Mouse (Mus musculus): ENCODE results near the gene Ccdc155. TPM values are rescaled to one million over a fixed set of nuclear protein-coding genes. Genes with fewer than 3 reads are reported as not detected.

Ccdc155 gene
- polyA plus RNA-seq (2017; shearing (Covaris generic)) = not detected

DNA sequence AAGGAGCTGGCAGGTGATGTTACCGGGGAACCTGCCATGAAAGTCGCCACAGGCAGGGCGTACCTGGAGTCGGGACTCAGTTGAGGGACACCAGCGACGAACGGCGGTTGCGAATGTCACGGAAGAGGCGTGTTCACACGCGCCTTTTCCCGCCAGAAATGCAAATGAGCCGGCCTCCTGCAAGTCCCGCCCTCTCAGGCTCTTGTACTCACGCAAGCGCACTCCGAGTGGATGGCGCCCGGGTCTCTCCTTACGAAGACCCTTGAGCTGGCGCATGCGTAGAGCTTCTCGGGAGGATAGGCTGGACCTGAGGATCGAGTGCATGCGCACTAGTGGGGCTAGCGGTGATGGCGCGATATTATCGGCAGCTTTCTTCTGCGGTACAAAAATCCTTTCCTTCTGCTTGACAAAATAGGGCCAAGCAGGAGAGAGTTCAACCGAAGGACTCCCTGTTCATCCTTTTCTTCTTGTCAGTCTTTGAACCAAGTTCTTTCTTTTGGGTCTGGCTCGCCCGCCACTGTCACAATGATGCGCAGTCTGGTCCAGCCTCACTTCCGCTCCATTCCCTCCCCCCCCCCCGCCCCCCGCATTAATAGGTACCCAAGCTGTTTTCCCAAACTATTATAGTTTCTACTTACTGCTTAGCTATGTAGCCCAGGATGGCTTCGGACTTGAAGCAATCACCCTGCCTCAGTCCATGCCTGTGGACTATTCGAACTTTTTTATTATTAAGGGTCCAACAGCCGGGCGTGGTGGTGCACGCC lies at the start of gene Ccdc155:
Gene Ccdc155 (minus strand): TSS at position 513 of the 764 bp plus-strand sequence.

DNA sequence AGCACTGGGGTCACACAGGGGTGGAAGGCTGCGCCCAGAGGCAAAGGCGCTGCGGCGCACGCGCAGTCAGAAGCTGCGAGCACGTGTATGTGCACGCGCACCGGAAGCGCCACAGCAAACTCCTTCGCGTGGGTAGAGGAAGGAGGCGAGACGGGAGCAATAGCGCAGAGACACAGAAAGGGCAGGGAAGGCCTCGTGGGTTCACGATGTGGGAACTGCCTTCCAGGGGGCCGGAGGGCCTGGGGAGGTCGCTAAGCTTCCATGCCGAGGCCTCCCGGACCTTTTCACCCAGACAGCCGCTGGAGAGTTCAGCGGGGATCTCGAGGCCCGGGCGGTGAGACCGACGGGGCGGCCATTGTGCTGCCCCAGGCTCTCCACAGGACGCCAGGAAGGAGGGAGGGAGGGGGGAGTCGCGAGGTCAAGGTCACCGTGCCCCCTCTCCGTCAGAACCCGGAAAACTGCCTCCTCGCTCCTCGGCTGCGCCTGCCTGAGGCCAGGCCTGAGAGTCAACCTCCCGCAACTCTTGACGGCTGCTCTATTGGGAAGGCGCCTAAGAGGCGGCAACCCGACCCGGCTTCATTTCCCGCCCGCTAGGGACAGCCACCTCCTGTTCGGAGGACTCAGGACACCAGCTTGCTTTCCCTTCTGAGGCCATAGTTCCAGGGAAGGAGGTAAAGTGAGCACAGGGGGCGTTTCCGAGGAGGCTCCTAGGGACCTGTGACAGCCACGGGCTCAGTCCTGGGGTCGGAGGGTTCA lies 36.1 kb upstream of the Ccdc155 start, which contains the start of gene Slc6a16:
Gene Slc6a16 (plus strand): TSS at position 453 of the 756 bp plus-strand sequence.

GRCm38 (mm10) chr7:45238723-45239496 lies 34.2 kb upstream of the Ccdc155 start, which contains the start of gene Cd37:
Gene Cd37 (minus strand): TSS chr7:45239115.

GRCm38 (mm10) chr7:45215673-45216441 lies 11.2 kb upstream of the Ccdc155 start, which contains the start of gene Tead2:
Gene Tead2 (plus strand): TSS chr7:45215753.

DNA sequence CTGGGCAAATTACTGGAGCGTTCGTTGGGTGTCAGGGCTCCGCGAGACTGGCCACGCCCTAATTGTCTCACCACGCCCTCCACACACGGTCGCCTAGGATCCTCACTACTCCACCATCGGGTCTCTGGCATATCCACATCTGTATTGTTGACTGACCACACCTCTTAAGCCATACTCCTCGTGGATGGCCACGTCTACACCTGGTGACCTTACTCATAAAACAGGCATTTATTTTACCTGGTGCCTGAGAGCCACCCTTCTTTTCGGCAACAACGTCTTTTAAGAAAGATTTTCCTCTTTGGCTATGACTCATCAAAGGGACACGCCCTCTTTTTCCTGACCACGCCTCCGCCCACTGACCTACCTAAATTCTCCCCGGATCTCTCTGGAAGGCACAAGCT lies 7.2 kb upstream of the Ccdc155 start, which contains the start of gene Dkkl1:
Gene Dkkl1 (minus strand): TSS at position 297 of the 401 bp plus-strand sequence.

DNA sequence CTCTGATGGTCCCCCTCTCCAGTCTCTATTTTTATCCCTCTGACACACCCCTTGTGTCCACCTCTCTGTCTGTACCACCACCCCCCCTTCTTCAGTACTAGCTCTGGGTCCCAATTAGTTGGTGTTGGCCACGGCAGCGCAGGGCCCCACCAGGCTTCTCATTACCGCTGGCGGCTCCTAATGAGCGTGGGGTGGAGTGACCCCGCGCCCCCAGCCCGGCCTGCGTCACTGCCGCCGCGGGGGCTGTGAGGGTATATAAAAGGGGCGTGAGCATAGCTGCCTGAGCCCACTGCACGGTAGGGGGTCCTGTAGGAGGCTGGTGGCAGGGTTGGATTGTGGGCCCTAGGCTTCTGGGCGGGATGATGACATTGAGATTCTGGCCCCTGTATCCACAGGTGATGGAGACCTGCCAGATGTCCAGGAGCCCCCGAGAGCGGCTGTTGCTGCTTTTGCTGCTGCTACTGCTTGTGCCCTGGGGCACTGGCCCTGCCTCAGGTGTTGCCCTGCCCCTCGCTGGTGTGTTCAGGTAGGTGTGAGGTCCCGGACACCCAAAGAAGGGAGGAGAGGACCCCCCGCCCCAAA lies 23.7 kb downstream of the Ccdc155 start, which contains the start of gene Pth2:
Gene Pth2 (plus strand): TSS at position 100 of the 582 bp plus-strand sequence.

DNA sequence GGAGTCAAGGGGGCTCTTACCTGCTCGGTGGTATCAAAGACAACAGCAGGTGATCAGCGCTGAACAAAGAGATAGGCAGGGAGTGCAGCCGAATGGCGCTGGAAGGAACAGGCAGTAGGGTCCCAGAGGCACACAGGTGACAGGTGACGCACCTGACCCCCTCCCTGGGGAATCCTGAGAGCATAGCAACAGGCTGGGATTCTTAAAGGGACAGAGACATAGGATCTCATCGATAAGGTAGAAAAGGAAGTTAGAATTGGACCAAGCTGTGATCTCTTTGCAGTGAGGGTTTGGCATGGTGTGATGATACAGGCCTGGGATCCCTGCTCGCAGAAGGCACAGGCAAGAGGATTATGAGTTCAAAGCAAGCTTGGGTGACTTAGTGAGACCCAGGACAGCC lies 25.2 kb downstream of the Ccdc155 start, which contains the start of gene Gfy:
Gene Gfy (minus strand): TSS at position 101 of the 400 bp plus-strand sequence.

DNA sequence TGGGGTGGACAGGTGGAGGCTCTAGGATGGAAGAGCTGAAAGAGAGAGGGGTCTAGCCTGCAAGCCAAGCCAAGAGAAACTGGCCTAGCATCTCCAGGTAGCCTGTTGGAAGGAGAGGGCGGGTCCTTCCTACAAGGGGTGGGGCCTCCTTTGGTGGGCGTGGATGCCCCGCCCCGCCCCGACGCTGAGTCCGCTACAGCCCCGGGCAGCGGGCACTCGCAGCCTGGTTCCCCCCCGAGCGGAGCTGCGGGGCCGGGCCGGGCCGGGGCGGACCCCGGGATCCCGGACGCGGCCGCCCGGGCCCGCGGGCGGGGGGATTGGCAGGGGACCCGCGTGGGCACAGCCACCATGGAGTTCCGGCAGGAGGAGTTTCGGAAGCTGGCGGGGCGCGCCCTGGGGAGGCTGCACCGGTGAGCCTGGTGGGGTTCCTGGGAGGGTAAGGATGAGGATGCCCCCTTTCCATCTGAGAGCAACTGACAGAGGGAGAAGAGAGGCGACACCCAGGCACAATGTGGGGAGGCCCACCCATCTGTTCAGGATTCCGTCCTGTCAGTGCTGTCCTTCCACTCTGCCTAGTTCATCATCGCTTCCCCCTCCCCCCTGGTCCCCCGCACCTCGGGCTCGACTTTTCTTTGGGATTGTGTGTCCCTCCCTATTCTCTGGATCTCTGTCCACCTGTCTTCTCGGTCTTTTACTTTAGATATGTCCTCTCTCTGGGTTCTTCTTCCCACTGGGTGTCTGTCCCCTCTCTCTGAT lies 40.8 kb downstream of the Ccdc155 start, which contains the start of gene Slc17a7:
Gene Slc17a7 (plus strand): TSS at position 215 of the 756 bp plus-strand sequence.

GRCm38 (mm10) chr7:45154096-45154992 lies 50.3 kb downstream of the Ccdc155 start, which contains the start of the genes Pih1d1 and Aldh16a1:
Gene Pih1d1 (plus strand): TSS chr7:45154303.
Gene Aldh16a1 (minus strand): TSS chr7:45154584.

DNA sequence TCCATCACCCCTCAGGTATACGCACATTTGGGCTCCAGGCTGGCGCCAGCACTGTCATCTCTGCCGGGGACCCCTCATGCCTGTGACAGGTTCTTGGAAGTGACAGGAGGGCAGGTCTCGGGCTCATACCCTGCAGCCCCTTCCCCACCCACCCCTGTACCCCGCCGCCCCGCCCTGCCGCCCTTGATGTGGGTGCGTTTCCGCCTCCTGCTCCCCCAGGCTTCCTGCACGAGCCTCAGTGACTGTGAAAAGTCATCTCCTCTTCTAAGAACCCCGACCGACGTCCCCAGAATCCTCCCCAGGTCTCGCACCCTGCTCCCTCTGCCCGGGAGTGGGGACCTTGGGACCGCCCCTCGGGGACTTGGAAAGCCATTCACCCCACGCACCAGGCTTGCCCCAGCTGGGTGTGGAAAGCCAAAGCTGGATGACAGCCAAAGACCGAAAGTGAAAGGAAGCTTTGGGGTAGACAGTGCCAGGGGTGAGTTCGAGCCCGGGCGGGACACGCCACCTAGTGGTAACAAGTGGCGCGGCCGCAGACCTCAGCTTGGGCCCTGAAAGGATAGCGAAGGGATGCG lies 68.6 kb downstream of the Ccdc155 start, which contains the start of the genes Gm45713 and Flt3l:
Gene Gm45713 (minus strand): TSS at position 239 of the 575 bp plus-strand sequence.
Gene Flt3l (minus strand): TSS at position 440 of the 575 bp plus-strand sequence.

Other genes starting within 250 kb of the Ccdc155 start
- 0.44 TPM for gene Cpt1c, start 230.0 kb downstream of the Ccdc155 start, polyA plus RNA-seq (2017; shearing (Covaris generic))
- gene Prmt1, start 218.3 kb downstream of the Ccdc155 start, polyA plus RNA-seq (2017; shearing (Covaris generic)) = 120 TPM
- 121 TPM for gene Irf3, start 207.2 kb downstream of the Ccdc155 start, polyA plus RNA-seq (2017; shearing (Covaris generic))
- gene Bcl2l12, start 206.2 kb downstream of the Ccdc155 start, polyA plus RNA-seq (2017; shearing (Covaris generic)) = 11.6 TPM
- gene Scaf1, start 188.5 kb downstream of the Ccdc155 start, polyA plus RNA-seq (2017; shearing (Covaris generic)) = 24.6 TPM
- gene Rras, start 186.9 kb downstream of the Ccdc155 start, polyA plus RNA-seq (2017; shearing (Covaris generic)) = 21.5 TPM
- 2.0 TPM for gene Prr12, start 152.0 kb downstream of the Ccdc155 start, polyA plus RNA-seq (2017; shearing (Covaris generic))
- 85.4 TPM for gene Nosip, start 142.5 kb downstream of the Ccdc155 start, polyA plus RNA-seq (2017; shearing (Covaris generic))
- gene Prrg2, start 142.2 kb downstream of the Ccdc155 start, polyA plus RNA-seq (2017; shearing (Covaris generic)) = 1.2 TPM
- 4.0 TPM for gene Rcn3, start 112.7 kb downstream of the Ccdc155 start, polyA plus RNA-seq (2017; shearing (Covaris generic))
- 5.7 TPM for gene Fcgrt, start 101.0 kb downstream of the Ccdc155 start, polyA plus RNA-seq (2017; shearing (Covaris generic))
- 1,926 TPM for gene Rps11, start 80.5 kb downstream of the Ccdc155 start, polyA plus RNA-seq (2017; shearing (Covaris generic))
- 3,339 TPM for gene Rpl13a, start 76.1 kb downstream of the Ccdc155 start, polyA plus RNA-seq (2017; shearing (Covaris generic))
- gene Gm45713, start 68.7 kb downstream of the Ccdc155 start, polyA plus RNA-seq (2017; shearing (Covaris generic)) = not detected
- gene Flt3l, start 68.5 kb downstream of the Ccdc155 start, polyA plus RNA-seq (2017; shearing (Covaris generic)) = 136 TPM
- 26.1 TPM for gene Pih1d1, start 50.6 kb downstream of the Ccdc155 start, polyA plus RNA-seq (2017; shearing (Covaris generic))
- gene Aldh16a1, start 50.3 kb downstream of the Ccdc155 start, polyA plus RNA-seq (2017; shearing (Covaris generic)) = 34.3 TPM
- not detected for gene Slc17a7, start 40.9 kb downstream of the Ccdc155 start, polyA plus RNA-seq (2017; shearing (Covaris generic))
- not detected for gene Gfy, start 25.3 kb downstream of the Ccdc155 start, polyA plus RNA-seq (2017; shearing (Covaris generic))
- not detected for gene Pth2, start 23.9 kb downstream of the Ccdc155 start, polyA plus RNA-seq (2017; shearing (Covaris generic))
- gene Dkkl1, start 7.3 kb upstream of the Ccdc155 start, polyA plus RNA-seq (2017; shearing (Covaris generic)) = 32.1 TPM
- gene Tead2, start 10.9 kb upstream of the Ccdc155 start, polyA plus RNA-seq (2017; shearing (Covaris generic)) = 1.2 TPM
- 391 TPM for gene Cd37, start 34.2 kb upstream of the Ccdc155 start, polyA plus RNA-seq (2017; shearing (Covaris generic))
- gene Slc6a16, start 36.2 kb upstream of the Ccdc155 start, polyA plus RNA-seq (2017; shearing (Covaris generic)) = not detected
- not detected for gene Slc6a21, start 72.6 kb upstream of the Ccdc155 start, polyA plus RNA-seq (2017; shearing (Covaris generic))
- 5.3 TPM for gene Trpm4, start 128.9 kb upstream of the Ccdc155 start, polyA plus RNA-seq (2017; shearing (Covaris generic))
- not detected for gene Hrc, start 130.4 kb upstream of the Ccdc155 start, polyA plus RNA-seq (2017; shearing (Covaris generic))
- 0.30 TPM for gene Ppfia3, start 162.1 kb upstream of the Ccdc155 start, polyA plus RNA-seq (2017; shearing (Covaris generic))
- not detected for gene Lin7b, start 165.7 kb upstream of the Ccdc155 start, polyA plus RNA-seq (2017; shearing (Covaris generic))
- 207 TPM for gene Snrnp70, start 190.8 kb upstream of the Ccdc155 start, polyA plus RNA-seq (2017; shearing (Covaris generic))
- not detected for gene Kcna7, start 200.8 kb upstream of the Ccdc155 start, polyA plus RNA-seq (2017; shearing (Covaris generic))
- 0.19 TPM for gene Ntf5, start 208.8 kb upstream of the Ccdc155 start, polyA plus RNA-seq (2017; shearing (Covaris generic))
- gene Lhb, start 215.9 kb upstream of the Ccdc155 start, polyA plus RNA-seq (2017; shearing (Covaris generic)) = not detected
- gene Gys1, start 230.0 kb upstream of the Ccdc155 start, polyA plus RNA-seq (2017; shearing (Covaris generic)) = 5.5 TPM
- 32.9 TPM for gene Ruvbl2, start 233.2 kb upstream of the Ccdc155 start, polyA plus RNA-seq (2017; shearing (Covaris generic))